Mouse (Mus musculus): Measurements from ENCODE around the gene Rbm34.
A peak's percentile ranks its signal among the peaks of the same experiment; 100 is the strongest.
"Not testable (repeated sequence)": the region's sequence is repeated elsewhere in the genome, so short reads cannot be mapped to it uniquely, and the experiment has no call there.

Gene Rbm34

GRCm38 (mm10) chr8:126970579-126971313 is at the start of gene Rbm34:
Rbm34 (minus strand) TSS chr8:126971071.
- DNase-seq (ENCODE audit: low read depth): peak; percentile 93

- DNase-seq (ENCODE audit: low read depth): no peak
These were observed 40.8 kb upstream of the Rbm34 start for GRCm38 (mm10) chr8:127011668-127012067.

DNA sequence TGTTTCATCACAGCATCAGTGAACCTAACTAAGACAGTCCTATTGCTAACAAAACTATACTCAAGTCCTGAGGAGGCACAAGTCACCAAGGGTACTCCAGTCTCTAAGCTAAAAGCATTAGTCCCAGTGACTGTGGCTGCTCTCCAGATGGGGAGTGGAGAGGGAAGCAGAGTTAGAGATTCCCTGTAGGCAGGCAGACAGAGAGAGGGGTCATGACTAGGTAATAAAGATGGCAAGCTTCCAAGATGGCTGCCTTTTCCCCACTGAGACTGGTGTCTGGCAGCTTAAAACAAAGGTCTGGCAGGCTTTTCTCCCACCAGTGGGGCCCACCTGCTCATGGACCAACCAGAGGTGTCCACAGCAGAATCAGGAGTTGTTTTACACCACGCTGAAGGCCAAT is 23.6 kb upstream of the Rbm34 start:
- no peak for DNase-seq (ENCODE audit: low read depth)

DNA sequence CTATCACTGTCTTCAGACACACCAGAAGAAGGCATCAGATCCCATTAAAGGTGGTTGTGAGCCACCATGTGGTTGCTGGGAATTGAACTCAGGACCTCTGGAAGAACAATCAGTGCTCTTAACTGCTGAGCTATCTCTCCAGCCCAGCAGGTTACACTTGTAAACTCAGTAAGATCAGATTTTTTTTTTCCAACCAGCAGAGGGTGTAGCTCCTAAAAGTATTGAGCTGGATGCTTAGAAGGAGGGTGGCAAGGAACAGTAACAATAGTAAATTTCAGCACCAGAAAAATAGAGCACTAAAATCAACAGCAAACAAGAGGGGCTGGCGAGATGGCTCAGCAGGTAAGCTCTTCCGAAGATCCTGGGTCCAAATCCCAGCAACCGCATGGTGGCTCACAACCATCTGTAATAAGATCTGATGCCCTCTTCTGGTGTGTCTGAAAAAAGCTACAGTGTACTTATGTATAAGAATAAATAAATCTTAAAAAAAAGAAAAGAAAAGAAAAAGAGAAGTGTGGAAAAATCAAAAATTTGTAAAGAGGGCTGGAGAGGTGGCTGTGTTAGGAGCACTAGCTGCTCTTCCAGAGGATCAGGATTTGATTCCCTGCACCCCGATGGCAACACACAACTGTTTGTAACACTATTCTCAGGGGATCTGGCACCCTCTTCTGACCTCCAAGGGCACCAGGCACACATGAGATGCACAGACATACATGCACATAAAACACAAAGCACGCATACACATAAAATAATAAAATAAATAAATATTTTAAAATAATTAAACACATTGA is 18.7 kb upstream of the Rbm34 start:
- no peak for DNase-seq (ENCODE audit: low read depth)

GRCm38 (mm10) chr8:126988346-126989006 is 17.6 kb upstream of the Rbm34 start:
- no peak for DNase-seq (ENCODE audit: low read depth)

- peak; percentile 77 for DNase-seq (ENCODE audit: low read depth)
These were observed 15.6 kb upstream of the Rbm34 start for GRCm38 (mm10) chr8:126986495-126986894.

- DNase-seq (ENCODE audit: low read depth): no peak
These were observed 9.2 kb upstream of the Rbm34 start for GRCm38 (mm10) chr8:126980046-126980445.

GRCm38 (mm10) chr8:126979091-126979920 is 8.4 kb upstream of the Rbm34 start:
- DNase-seq (ENCODE audit: low read depth): no peak

- not testable (repeated sequence) for DNase-seq (ENCODE audit: low read depth)
These were observed 7.7 kb upstream of the Rbm34 start for GRCm38 (mm10) chr8:126978535-126978934.

GRCm38 (mm10) chr8:126978028-126978427 is 7.2 kb upstream of the Rbm34 start:
- no peak for DNase-seq (ENCODE audit: low read depth)

DNA sequence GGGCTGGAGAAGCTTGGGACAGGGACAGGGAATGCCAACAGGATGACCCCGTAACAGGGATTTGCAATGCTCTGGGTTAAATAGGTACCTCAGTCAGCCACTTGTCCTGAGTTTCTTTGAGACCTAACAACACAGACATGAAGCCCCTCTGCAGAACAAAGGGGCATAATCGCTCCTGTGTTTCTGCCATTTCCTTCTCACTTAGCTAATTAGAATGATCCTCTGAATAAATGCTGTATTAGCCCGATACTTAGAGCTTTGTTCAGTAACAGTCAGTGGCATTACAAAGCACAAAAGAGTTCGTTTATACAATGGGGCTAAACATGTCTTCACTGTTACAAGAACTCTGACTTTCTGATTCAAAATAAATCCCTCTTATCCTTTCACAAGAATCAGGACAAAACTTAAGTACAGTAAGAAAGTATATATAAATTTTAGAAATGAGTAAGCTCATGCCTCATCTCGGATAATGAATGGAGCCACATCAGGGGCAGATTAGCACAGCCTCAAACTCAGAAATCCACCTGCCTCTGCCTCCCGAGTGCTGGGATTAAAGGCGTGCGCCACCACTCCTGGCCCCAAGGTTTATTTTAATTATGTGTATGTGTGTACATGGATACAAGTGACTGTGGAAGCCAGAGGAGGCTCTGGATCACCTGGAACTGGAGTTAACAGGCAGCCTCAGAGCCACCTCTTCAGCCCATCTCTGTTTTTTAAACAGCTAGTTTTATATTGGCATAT is 5.9 kb upstream of the Rbm34 start:
- no peak for DNase-seq (ENCODE audit: low read depth)

DNA sequence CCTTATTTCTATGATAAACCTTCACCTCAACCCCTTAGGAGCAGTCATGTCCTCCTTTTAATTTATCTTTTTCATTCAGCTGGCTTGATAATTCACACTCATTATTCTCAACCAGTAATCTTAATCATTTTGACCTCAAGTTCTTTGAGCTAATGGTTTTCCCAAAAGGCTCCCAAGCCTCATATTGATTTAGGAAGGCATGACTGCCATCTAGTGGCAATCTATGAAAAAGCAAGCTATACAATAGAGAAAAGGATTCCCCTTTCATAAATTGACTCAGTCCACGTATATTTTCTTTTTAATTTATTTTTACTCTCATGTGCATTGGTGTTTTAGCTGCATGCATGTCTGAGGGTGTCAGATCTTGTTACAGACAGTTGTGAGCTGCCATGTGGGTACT is 4.8 kb upstream of the Rbm34 start:
- peak; percentile 56 for DNase-seq (ENCODE audit: low read depth)

GRCm38 (mm10) chr8:126974511-126974910 is 3.6 kb upstream of the Rbm34 start:
- DNase-seq (ENCODE audit: low read depth): no peak

GRCm38 (mm10) chr8:126973686-126974265 is 2.9 kb upstream of the Rbm34 start:
- DNase-seq (ENCODE audit: low read depth): no peak

DNA sequence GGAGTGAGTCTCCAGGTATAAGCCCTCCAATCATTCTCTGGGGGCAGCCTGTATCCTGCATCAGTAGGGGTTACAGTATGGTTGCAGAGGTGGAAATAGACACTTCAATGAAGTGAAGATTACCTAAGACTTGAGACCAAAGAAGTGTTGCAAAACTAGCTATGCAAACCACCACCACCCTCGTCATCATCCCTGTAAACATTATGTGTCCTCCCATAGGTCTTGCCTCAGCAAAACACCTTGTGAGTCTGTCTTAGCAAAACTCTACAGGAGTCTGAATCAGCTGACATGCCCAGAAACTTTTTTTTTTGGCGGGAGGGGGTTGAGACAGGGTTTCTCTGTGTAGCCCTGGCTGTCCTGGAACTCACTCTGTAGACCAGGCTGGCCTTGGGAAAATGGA is 1.8 kb upstream of the Rbm34 start:
- no peak for DNase-seq (ENCODE audit: low read depth)

GRCm38 (mm10) chr8:126972102-126972501 is 1.2 kb upstream of the Rbm34 start:
- DNase-seq (ENCODE audit: low read depth): no peak

- no peak for DNase-seq (ENCODE audit: low read depth)
These were observed 418 bp upstream of the Rbm34 start for GRCm38 (mm10) chr8:126971314-126971664.

DNA sequence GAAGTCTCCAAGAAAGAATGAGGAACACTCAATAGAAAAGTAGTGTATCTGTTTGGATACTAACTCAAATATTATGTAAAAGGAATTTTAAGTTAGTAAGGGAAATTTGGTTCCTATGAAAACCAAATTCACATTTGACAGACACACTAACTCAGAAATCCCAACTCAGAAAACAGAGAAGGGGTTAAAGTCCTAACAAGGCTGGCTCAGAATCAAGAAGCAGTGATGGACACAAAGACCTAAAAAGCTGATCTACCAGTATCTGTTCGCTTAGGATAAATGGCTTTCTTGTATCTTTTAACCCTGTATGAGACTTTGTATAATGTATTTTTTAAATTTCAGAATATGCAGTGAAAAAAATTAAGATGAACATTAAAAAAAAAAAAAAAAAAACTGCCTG is 1.3 kb downstream of the Rbm34 start:
- DNase-seq (ENCODE audit: low read depth): no peak

- no peak for DNase-seq (ENCODE audit: low read depth)
These were observed 2.8 kb downstream of the Rbm34 start for GRCm38 (mm10) chr8:126968107-126968506.

GRCm38 (mm10) chr8:126965246-126965645 is 5.6 kb downstream of the Rbm34 start:
- no peak for DNase-seq (ENCODE audit: low read depth)

- DNase-seq (ENCODE audit: low read depth): no peak
These were observed 8.0 kb downstream of the Rbm34 start for GRCm38 (mm10) chr8:126962871-126963270.
